Mouse (Mus musculus) CH12.LX (cell line): Measurements from ENCODE around the gene Slc52a3.
A peak's percentile ranks its signal among the peaks of the same experiment; 100 is the strongest.

Experiments used
- CTCF ChIP-seq, 2 experiments: IDR thresholded peaks in 1 of 2; conservative IDR thresholded peaks in 1 of 2; 2 replicates each; pipeline ENCODE4 v1.5.1; 2011 to 2012; ENCODE audit warnings: low read depth in 2 of 2, low read length in 2 of 2, improper control_type of control experiment in 1 of 2, inconsistent platforms in 1 of 2, mild to moderate bottlenecking in 1 of 2, moderate library complexity in 1 of 2
- ELF1 ChIP-seq: IDR thresholded peaks from 2 replicates; pipeline ENCODE4 v1.6.1; 2014; ENCODE audit warnings: low read depth, mild to moderate bottlenecking, inconsistent platforms, low read length, improper control_type of control experiment
- EP300 ChIP-seq: IDR thresholded peaks from 2 replicates; pipeline ENCODE4 v1.6.1; 2011; ENCODE audit warnings: low read length, improper control_type of control experiment
- KAT2A ChIP-seq: IDR thresholded peaks from 2 replicates; pipeline ENCODE4 v1.6.1; 2012; ENCODE audit warnings: low read length, improper control_type of control experiment, inconsistent platforms; ENCODE audit not compliant: insufficient replicate concordance
- MAFK ChIP-seq: IDR thresholded peaks from 2 replicates; pipeline ENCODE4 v1.6.1; 2011; ENCODE audit warnings: low read length, improper control_type of control experiment; ENCODE audit not compliant: insufficient replicate concordance
- MYC ChIP-seq: IDR thresholded peaks from 2 replicates; pipeline ENCODE4 v1.6.1; 2011; ENCODE audit warnings: low read depth, mild to moderate bottlenecking, improper control_type of control experiment, low read length
- POLR2A ChIP-seq: IDR thresholded peaks from 2 replicates; pipeline ENCODE4 v1.6.1; 2011; ENCODE audit warnings: low read depth, mild to moderate bottlenecking, improper control_type of control experiment, low read length
- TCF12 ChIP-seq: IDR thresholded peaks from 2 replicates; pipeline ENCODE4 v1.6.1; 2014; ENCODE audit warnings: low read depth, mild to moderate bottlenecking, inconsistent platforms, low read length, improper control_type of control experiment

DNA sequence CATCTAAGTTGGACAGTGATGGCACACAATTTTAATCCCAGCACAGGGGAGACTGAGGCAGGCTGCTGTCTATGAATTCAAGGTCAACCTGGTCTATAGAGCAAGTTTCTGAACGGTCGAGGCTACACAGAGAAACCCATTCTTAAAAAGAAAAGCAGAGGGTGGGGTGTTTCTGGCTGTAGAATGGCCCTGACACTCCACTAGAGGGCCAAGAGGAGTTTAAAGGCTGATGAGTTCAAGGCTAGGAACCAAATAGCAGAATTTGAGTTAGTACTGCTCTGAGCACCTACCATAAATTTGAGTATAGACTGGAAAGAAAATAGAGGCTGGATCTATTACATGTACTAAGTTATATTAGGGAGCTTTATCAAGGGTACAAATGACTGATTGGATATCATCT lies 7.3 kb upstream of the Slc52a3 start:
- TF ChIP-seq CTCF (conservative IDR thresholded peaks at IDR 0.05 in 1 of 2, IDR thresholded peaks at IDR 0.05 in 1 of 2; ENCODE audit: low read depth in 2 of 2, low read length in 2 of 2) (peak in 1 of 2 experiments; percentile 51; a peak in 2 of 4 replicates), ELF1 (no peak), EP300 (no peak), POLR2A (no peak), KAT2A (no peak), MYC (no peak), MAFK (no peak), TCF12 (no peak)
